In genomic region chr6:72352636-72353405, GRCm38 (mm10) we compare ENCODE assay signal across 11 mouse cellular contexts. TPM values are rescaled to one million over a fixed set of nuclear protein-coding genes. Genes with fewer than 3 reads are reported as not detected.
DNase-seq lines count a peak whose midpoint lies in the region; ATAC-seq and TF ChIP-seq lines count a peak whose summit lies in the region.
"Had no signal": no experiment of that assay in that cellular context is flagged by ENCODE, and none has a peak within 500 bp of the region (broad histone marks: within the 10 kb centered on the region; RNA-seq: fewer than 3 reads in every experiment).

No protein-coding gene starts in this region.

- H3K9ac ChIP-seq in heart, embryonic 16.5 days (ENCODE audit: low read length): no peak overlapping the region
- no peak overlapping the region for H3K9ac ChIP-seq in stomach, embryonic 15.5 days
- no peak overlapping the region for H3K9ac ChIP-seq in stomach, postnatal 0 days (ENCODE audit: low read length)
- H3K9ac ChIP-seq in liver, embryonic 15.5 days: no peak overlapping the region

- ATAC-seq in heart, embryonic 16.5 days (replicated peaks; ENCODE audit: extremely low read depth, insufficient read depth, low FRiP score): no peak
- no peak for ATAC-seq in stomach, embryonic 15.5 days (ENCODE audit: insufficient read depth, low FRiP score, low read depth)
- no peak for ATAC-seq in stomach, postnatal 0 days (ENCODE audit: low FRiP score, low TSS enrichment)
- no peak for ATAC-seq in liver, embryonic 15.5 days (ENCODE audit: insufficient read depth)

- H3K4me2 ChIP-seq in heart, embryonic 16.5 days (ENCODE audit: low read depth, low read length): no peak overlapping the region
- H3K4me2 ChIP-seq in stomach, embryonic 15.5 days: no peak overlapping the region
- no peak overlapping the region for H3K4me2 ChIP-seq in stomach, postnatal 0 days (replicated peaks; ENCODE audit: low read depth)
- peak overlapping the region; percentile 2; the same call in 1 of the 2 replicates for H3K4me2 ChIP-seq in liver, embryonic 15.5 days

- 42% methylated on average over 5 of the region's 5 CpGs for WGBS in heart, embryonic 16.5 days
- WGBS in stomach, embryonic 15.5 days: 66% methylated on average over 5 of the region's 5 CpGs
- 50% methylated on average over 5 of the region's 5 CpGs for WGBS in stomach, postnatal 0 days
- WGBS in liver, embryonic 15.5 days (ENCODE audit: insufficient replicate concordance): 54% methylated on average over 5 of the region's 5 CpGs

- H3K27ac ChIP-seq in heart, embryonic 16.5 days (ENCODE audit: low read length): peak overlapping the region; percentile 11; the same call in 1 of the 2 replicates
- H3K27ac ChIP-seq in stomach, embryonic 15.5 days: peak overlapping the region; percentile 18; the same call in 1 of the 2 replicates
- no peak overlapping the region for H3K27ac ChIP-seq in stomach, postnatal 0 days (replicated peaks)
- H3K27ac ChIP-seq in liver, embryonic 15.5 days (replicated peaks): peak overlapping the region; percentile 56
- H3K27ac ChIP-seq: midbrain, embryonic 10.5 days had no signal

- H3K4me3 ChIP-seq in heart, embryonic 16.5 days (ENCODE audit: low read length): no peak overlapping the region
- H3K4me3 ChIP-seq in stomach, embryonic 15.5 days (replicated peaks): no peak overlapping the region
- H3K4me3 ChIP-seq in stomach, postnatal 0 days (ENCODE audit: low read depth, low read length): no peak overlapping the region
- no peak overlapping the region for H3K4me3 ChIP-seq in liver, embryonic 15.5 days (replicated peaks)
- H3K4me3 ChIP-seq: midbrain, embryonic 10.5 days had no signal

- no peak for TF ChIP-seq CTCF in stomach, postnatal 0 days (IDR thresholded peaks at IDR 0.05; ENCODE audit: low read depth)

- no peaks in the 10 kb centered on the region for H3K9me3 ChIP-seq in heart, embryonic 16.5 days (replicated peaks; ENCODE audit: control insufficient read depth, low read length)
- no peaks in the 10 kb centered on the region for H3K9me3 ChIP-seq in stomach, embryonic 15.5 days
- no peaks in the 10 kb centered on the region for H3K9me3 ChIP-seq in stomach, postnatal 0 days (ENCODE audit: control insufficient read depth, low read length)
- H3K9me3 ChIP-seq in liver, embryonic 15.5 days (replicated peaks): no peaks in the 10 kb centered on the region
- H3K9me3 ChIP-seq: midbrain, embryonic 10.5 days had no signal

- peaks cover 28% of the 10 kb centered on the region for H3K4me1 ChIP-seq in heart, embryonic 16.5 days (ENCODE audit: control insufficient read depth, insufficient read depth, low read length)
- peaks cover 42% of the 10 kb centered on the region for H3K4me1 ChIP-seq in stomach, embryonic 15.5 days
- H3K4me1 ChIP-seq in stomach, postnatal 0 days (replicated peaks; ENCODE audit: control insufficient read depth, insufficient read depth): peaks cover 3% of the 10 kb centered on the region; the same call in 1 of the 2 replicates
- peaks cover 84% of the 10 kb centered on the region for H3K4me1 ChIP-seq in liver, embryonic 15.5 days (replicated peaks)

- no peak for TF ChIP-seq EP300 in stomach, postnatal 0 days (optimal IDR thresholded peaks at IDR 0.05)

- peaks cover 10% of the 10 kb centered on the region for H3K36me3 ChIP-seq in heart, embryonic 16.5 days (ENCODE audit: control insufficient read depth, insufficient read depth)
- peaks cover 11% of the 10 kb centered on the region; the same call in 1 of the 2 replicates for H3K36me3 ChIP-seq in stomach, embryonic 15.5 days
- H3K36me3 ChIP-seq in stomach, postnatal 0 days (ENCODE audit: control insufficient read depth, insufficient read depth, low read length): peaks cover 6% of the 10 kb centered on the region; the same call in 1 of the 2 replicates
- peaks cover 43% of the 10 kb centered on the region for H3K36me3 ChIP-seq in liver, embryonic 15.5 days (replicated peaks)

- no peak for DNase-seq in heart, adult 11 months
- DNase-seq in stomach, postnatal 0 days (ENCODE audit: low spot score): no peak
- DNase-seq in thymus, postnatal 25 days: no peak
- DNase-seq in urinary bladder, postnatal 36 days (ENCODE audit: low spot score in 2 of 2): no peak
- DNase-seq in spleen, postnatal 36 days (ENCODE audit: low spot score in 2 of 2): no peak
- DNase-seq: cerebellum, postnatal 25 days; gastrocnemius, postnatal 14 days had no signal

- H3K27me3 ChIP-seq in heart, embryonic 16.5 days (ENCODE audit: control insufficient read depth, insufficient read depth, low read length): no peaks in the 10 kb centered on the region
- H3K27me3 ChIP-seq in stomach, embryonic 15.5 days (replicated peaks): no peaks in the 10 kb centered on the region
- H3K27me3 ChIP-seq in stomach, postnatal 0 days (ENCODE audit: control insufficient read depth, insufficient read depth, low read length): no peaks in the 10 kb centered on the region
- H3K27me3 ChIP-seq in liver, embryonic 15.5 days: peaks cover 45% of the 10 kb centered on the region

RNA-seq across cellular contexts. Expression of gene Tmem150a, which starts 2.4 kb away (rescaled TPM):
- 12.9 and 13.8 TPM in 2 replicates for polyA plus RNA-seq in heart, embryonic 16.5 days (2015; fragmentation: Nextera tagmentation; extraction: Ambion mirVana)
- polyA plus RNA-seq in stomach, embryonic 15.5 days (2015; fragmentation: Nextera tagmentation; extraction: Ambion mirVana): 14.8 and 15.4 TPM in 2 replicates
- polyA plus RNA-seq in stomach, postnatal 0 days (2015; fragmentation: Nextera tagmentation; extraction: Ambion mirVana): 7.7 and 8.4 TPM in 2 replicates
- 52.0 and 62.6 TPM in 2 replicates for polyA plus RNA-seq in liver, embryonic 15.5 days (2015; fragmentation: Nextera tagmentation; extraction: Ambion mirVana)

RNA-seq across cellular contexts. Expression of gene 0610030E20Rik, which starts 5.7 kb away (rescaled TPM):
- 16.0 TPM in 2 replicates for polyA plus RNA-seq in heart, embryonic 16.5 days (2015; fragmentation: Nextera tagmentation; extraction: Ambion mirVana)
- 25.7 and 28.2 TPM in 2 replicates for polyA plus RNA-seq in stomach, embryonic 15.5 days (2015; fragmentation: Nextera tagmentation; extraction: Ambion mirVana)
- polyA plus RNA-seq in stomach, postnatal 0 days (2015; fragmentation: Nextera tagmentation; extraction: Ambion mirVana): 19.6 and 20.5 TPM in 2 replicates
- polyA plus RNA-seq in liver, embryonic 15.5 days (2015; fragmentation: Nextera tagmentation; extraction: Ambion mirVana): 11.6 and 14.5 TPM in 2 replicates

RNA-seq across cellular contexts. Expression of gene Usp39, which starts 7.8 kb away (rescaled TPM):
- 26.3 and 27.3 TPM in 2 replicates for polyA plus RNA-seq in heart, embryonic 16.5 days (2015; fragmentation: Nextera tagmentation; extraction: Ambion mirVana)
- polyA plus RNA-seq in stomach, embryonic 15.5 days (2015; fragmentation: Nextera tagmentation; extraction: Ambion mirVana): 38.3 and 39.9 TPM in 2 replicates
- polyA plus RNA-seq in stomach, postnatal 0 days (2015; fragmentation: Nextera tagmentation; extraction: Ambion mirVana): 20.1 and 21.0 TPM in 2 replicates
- 37.3 and 38.7 TPM in 2 replicates for polyA plus RNA-seq in liver, embryonic 15.5 days (2015; fragmentation: Nextera tagmentation; extraction: Ambion mirVana)

RNA-seq across cellular contexts. Expression of gene Rnf181, which starts 13.9 kb away (rescaled TPM):
- polyA plus RNA-seq in heart, embryonic 16.5 days (2015; fragmentation: Nextera tagmentation; extraction: Ambion mirVana): 92.2 and 93.6 TPM in 2 replicates
- polyA plus RNA-seq in stomach, embryonic 15.5 days (2015; fragmentation: Nextera tagmentation; extraction: Ambion mirVana): 123 and 132 TPM in 2 replicates
- polyA plus RNA-seq in stomach, postnatal 0 days (2015; fragmentation: Nextera tagmentation; extraction: Ambion mirVana): 136 and 137 TPM in 2 replicates
- 82.5 and 88.5 TPM in 2 replicates for polyA plus RNA-seq in liver, embryonic 15.5 days (2015; fragmentation: Nextera tagmentation; extraction: Ambion mirVana)

RNA-seq across cellular contexts. Expression of gene Vamp5, which starts 27.4 kb away (rescaled TPM):
- 40.1 and 46.0 TPM in 2 replicates for polyA plus RNA-seq in heart, embryonic 16.5 days (2015; fragmentation: Nextera tagmentation; extraction: Ambion mirVana)
- 23.9 and 26.8 TPM in 2 replicates for polyA plus RNA-seq in stomach, embryonic 15.5 days (2015; fragmentation: Nextera tagmentation; extraction: Ambion mirVana)
- 20.2 and 22.2 TPM in 2 replicates for polyA plus RNA-seq in stomach, postnatal 0 days (2015; fragmentation: Nextera tagmentation; extraction: Ambion mirVana)
- 66.2 and 67.1 TPM in 2 replicates for polyA plus RNA-seq in liver, embryonic 15.5 days (2015; fragmentation: Nextera tagmentation; extraction: Ambion mirVana)
